Mouse (Mus musculus): ENCODE results near the gene Sap30bp. TPM values are rescaled to one million over a fixed set of nuclear protein-coding genes. Genes with fewer than 3 reads are reported as not detected.

Gene Sap30bp
- 10 to 100 TPM; 40.4 to 45.5 TPM for total RNA-seq (2021)

- intact Hi-C loops (cut with DNase I), result loop anchor here (10.0 kb wide), 2 partner anchors 172 to 532 kb away; partner anchors contain the start of gene Qrich2
- peak; percentile 98 to 99 for DNase-seq (ENCODE audit: low spot score in 2 of 2)
These were observed at the start of gene Sap30bp, which contains the start of gene Recql5 for GRCm38 (mm10) chr11:115933108-115933746. Gene Sap30bp, plus strand, starts transcription at chr11:115933282. Gene Recql5, minus strand, starts transcription at chr11:115933477.

- DNase-seq (ENCODE audit: low spot score in 2 of 2), result no peak
- intact Hi-C loops (cut with DNase I), result no loop called here
These were observed 48.7 kb upstream of the Sap30bp start for GRCm38 (mm10) chr11:115884361-115884760.

- intact Hi-C loops (cut with DNase I), result no loop called here
- DNase-seq (ENCODE audit: low spot score in 2 of 2), result no peak
These were observed 47.8 kb upstream of the Sap30bp start for GRCm38 (mm10) chr11:115885281-115885680.

GRCm38 (mm10) chr11:115886446-115886845, 46.6 kb upstream of the Sap30bp start:
- DNase-seq (ENCODE audit: low spot score in 2 of 2), result no peak
- intact Hi-C loops (cut with DNase I), result no loop called here

- intact Hi-C loops (cut with DNase I), result no loop called here
- DNase-seq (ENCODE audit: low spot score in 2 of 2), result no peak
These were observed 45.1 kb upstream of the Sap30bp start for GRCm38 (mm10) chr11:115888020-115888419.

GRCm38 (mm10) chr11:115889159-115889558, 43.9 kb upstream of the Sap30bp start:
- no peak for DNase-seq (ENCODE audit: low spot score in 2 of 2)
- intact Hi-C loops (cut with DNase I), result no loop called here

GRCm38 (mm10) chr11:115892213-115892612, 40.9 kb upstream of the Sap30bp start:
- intact Hi-C loops (cut with DNase I), result no loop called here
- no peak for DNase-seq (ENCODE audit: low spot score in 2 of 2)

GRCm38 (mm10) chr11:115893071-115893470, 40.0 kb upstream of the Sap30bp start:
- no peak for DNase-seq (ENCODE audit: low spot score in 2 of 2)
- intact Hi-C loops (cut with DNase I), result no loop called here

- intact Hi-C loops (cut with DNase I), result no loop called here
- DNase-seq (ENCODE audit: low spot score in 2 of 2), result no peak
These were observed 38.1 kb upstream of the Sap30bp start for GRCm38 (mm10) chr11:115894755-115895520.

- DNase-seq (ENCODE audit: low spot score in 2 of 2), result no peak
- intact Hi-C loops (cut with DNase I), result no loop called here
These were observed 34.6 kb upstream of the Sap30bp start for GRCm38 (mm10) chr11:115898446-115898845.

GRCm38 (mm10) chr11:115898886-115899285, 34.2 kb upstream of the Sap30bp start:
- peak; percentile 32 to 64 for DNase-seq (ENCODE audit: low spot score in 2 of 2)
- intact Hi-C loops (cut with DNase I), result no loop called here

- intact Hi-C loops (cut with DNase I), result no loop called here
- DNase-seq (ENCODE audit: low spot score in 2 of 2), result no peak
These were observed 33.4 kb upstream of the Sap30bp start, which contains the start of gene Smim5 for GRCm38 (mm10) chr11:115899486-115900266. Gene Smim5, plus strand, starts transcription at chr11:115899966.

GRCm38 (mm10) chr11:115900561-115901337, 32.3 kb upstream of the Sap30bp start:
- DNase-seq (ENCODE audit: low spot score in 2 of 2), result no peak
- intact Hi-C loops (cut with DNase I), result no loop called here

- DNase-seq (ENCODE audit: low spot score in 2 of 2), result no peak
- intact Hi-C loops (cut with DNase I), result no loop called here
These were observed 31.5 kb upstream of the Sap30bp start for GRCm38 (mm10) chr11:115901338-115902161.

GRCm38 (mm10) chr11:115902177-115902576, 30.9 kb upstream of the Sap30bp start:
- intact Hi-C loops (cut with DNase I), result no loop called here
- DNase-seq (ENCODE audit: low spot score in 2 of 2), result no peak

GRCm38 (mm10) chr11:115902831-115903230, 30.3 kb upstream of the Sap30bp start:
- DNase-seq (ENCODE audit: low spot score in 2 of 2), result no peak
- intact Hi-C loops (cut with DNase I), result no loop called here

GRCm38 (mm10) chr11:115903384-115904230, 29.5 kb upstream of the Sap30bp start:
- intact Hi-C loops (cut with DNase I), result no loop called here
- no peak for DNase-seq (ENCODE audit: low spot score in 2 of 2)
